Comparison of ENCODE assay signal across 14 mouse cellular contexts in genomic region chr14:58505841-58506240, GRCm38 (mm10).
DNase-seq lines count a peak whose midpoint lies in the region; ATAC-seq and TF ChIP-seq lines count a peak whose summit lies in the region.
"Had no signal": no experiment of that assay in that cellular context is flagged by ENCODE, and none has a peak within 500 bp of the region (broad histone marks: within the 10 kb centered on the region; RNA-seq: fewer than 3 reads in every experiment).

No protein-coding gene starts in this region.

- H3K27me3 ChIP-seq in midbrain, postnatal 0 days (ENCODE audit: insufficient read depth, low read length): no peaks in the 10 kb centered on the region
- H3K27me3 ChIP-seq in midbrain, embryonic 11.5 days (ENCODE audit: control insufficient read depth, insufficient read depth, low read length): no peaks in the 10 kb centered on the region
- H3K27me3 ChIP-seq in intestine, postnatal 0 days (replicated peaks; ENCODE audit: control insufficient read depth, insufficient read depth, low read length): no peaks in the 10 kb centered on the region
- no peaks in the 10 kb centered on the region for H3K27me3 ChIP-seq in limb, embryonic 10.5 days (ENCODE audit: low read depth, poor library complexity, severe bottlenecking)
- H3K27me3 ChIP-seq: CH12.LX had no signal

- H3K4me1 ChIP-seq in midbrain, postnatal 0 days (ENCODE audit: insufficient read depth, low read length): no peaks in the 10 kb centered on the region
- no peaks in the 10 kb centered on the region for H3K4me1 ChIP-seq in midbrain, embryonic 11.5 days (ENCODE audit: control insufficient read depth, insufficient read depth, low read length)
- H3K4me1 ChIP-seq in intestine, postnatal 0 days (replicated peaks; ENCODE audit: control insufficient read depth, insufficient read depth, low read length): no peaks in the 10 kb centered on the region
- H3K4me1 ChIP-seq in limb, embryonic 10.5 days: peaks cover 17% of the 10 kb centered on the region

- no peak overlapping the region for H3K4me2 ChIP-seq in midbrain, postnatal 0 days (ENCODE audit: low read depth, low read length, poor library complexity, severe bottlenecking)
- no peak overlapping the region for H3K4me2 ChIP-seq in midbrain, embryonic 11.5 days
- no peak overlapping the region for H3K4me2 ChIP-seq in intestine, postnatal 0 days (replicated peaks; ENCODE audit: low read depth)
- H3K4me2 ChIP-seq: neural tube, embryonic 15.5 days had no signal

- no peaks in the 10 kb centered on the region for H3K36me3 ChIP-seq in midbrain, postnatal 0 days (ENCODE audit: insufficient read depth, low read length)
- no peaks in the 10 kb centered on the region for H3K36me3 ChIP-seq in midbrain, embryonic 11.5 days (ENCODE audit: control insufficient read depth, insufficient read depth, low read length)
- no peaks in the 10 kb centered on the region for H3K36me3 ChIP-seq in intestine, postnatal 0 days (ENCODE audit: control insufficient read depth, insufficient read depth)
- no peaks in the 10 kb centered on the region for H3K36me3 ChIP-seq in limb, embryonic 10.5 days
- H3K36me3 ChIP-seq: neural tube, embryonic 15.5 days had no signal

- no peak overlapping the region for H3K4me3 ChIP-seq in midbrain, postnatal 0 days (ENCODE audit: low read depth, low read length)
- no peak overlapping the region for H3K4me3 ChIP-seq in midbrain, embryonic 11.5 days (ENCODE audit: low read depth, low read length)
- H3K4me3 ChIP-seq in layer of hippocampus, adult 2 months: no peak overlapping the region
- H3K4me3 ChIP-seq in intestine, postnatal 0 days (ENCODE audit: low read depth, low read length): no peak overlapping the region
- no peak overlapping the region for H3K4me3 ChIP-seq in limb, embryonic 10.5 days
- H3K4me3 ChIP-seq: neural tube, embryonic 15.5 days had no signal

- no peak for TF ChIP-seq CTCF in midbrain, postnatal 0 days (IDR thresholded peaks at IDR 0.05)
- no peak for TF ChIP-seq CTCF in layer of hippocampus, adult 2 months (conservative IDR thresholded peaks at IDR 0.05)
- no peak for TF ChIP-seq CTCF in intestine, postnatal 0 days (IDR thresholded peaks at IDR 0.05; ENCODE audit: low read depth)

- DNase-seq in midbrain, postnatal 0 days (ENCODE audit: low spot score): peak; percentile 26
- DNase-seq in midbrain, embryonic 11.5 days (ENCODE audit: low spot score, missing footprints): no peak
- DNase-seq in cerebellum, adult 8-10 months: peak; percentile 71
- DNase-seq in gastrocnemius, postnatal 14 days: peak; percentile 15
- DNase-seq in layer of hippocampus, adult 2 months (ENCODE audit: low spot score in 2 of 2): no peak
- DNase-seq in limb, embryonic 10.5 days (ENCODE audit: low spot score): no peak
- DNase-seq: midbrain, embryonic 14.5 days; right cerebral cortex, postnatal 25 days; thymus, postnatal 25 days had no signal

- H3K27ac ChIP-seq in midbrain, postnatal 0 days (ENCODE audit: low read depth, low read length): no peak overlapping the region
- no peak overlapping the region for H3K27ac ChIP-seq in midbrain, embryonic 11.5 days (ENCODE audit: low read depth, low read length)
- no peak overlapping the region for H3K27ac ChIP-seq in layer of hippocampus, adult 2 months
- no peak overlapping the region for H3K27ac ChIP-seq in intestine, postnatal 0 days (ENCODE audit: low read depth, low read length)
- H3K27ac ChIP-seq in limb, embryonic 10.5 days: no peak overlapping the region
- H3K27ac ChIP-seq: hindbrain, postnatal 0 days; kidney, postnatal 0 days; neural tube, embryonic 15.5 days had no signal

- intact Hi-C loops in gastrocnemius, postnatal 14 days (cut with DNase I; ENCODE audit: low total_unique reads): no loop called here

- no peaks in the 10 kb centered on the region for H3K9me3 ChIP-seq in midbrain, postnatal 0 days (ENCODE audit: low read length)
- peaks cover 2% of the 10 kb centered on the region; the same call in 1 of the 2 replicates for H3K9me3 ChIP-seq in midbrain, embryonic 11.5 days (ENCODE audit: control insufficient read depth, low read length)
- no peaks in the 10 kb centered on the region for H3K9me3 ChIP-seq in intestine, postnatal 0 days (ENCODE audit: control insufficient read depth)
- H3K9me3 ChIP-seq in limb, embryonic 10.5 days (replicated peaks): no peaks in the 10 kb centered on the region
- H3K9me3 ChIP-seq: neural tube, embryonic 15.5 days had no signal

- H3K9ac ChIP-seq in midbrain, postnatal 0 days (replicated peaks; ENCODE audit: low read length, poor library complexity, severe bottlenecking): no peak overlapping the region
- H3K9ac ChIP-seq in midbrain, embryonic 11.5 days (ENCODE audit: low read length): no peak overlapping the region
- H3K9ac ChIP-seq in intestine, postnatal 0 days (ENCODE audit: low read depth, low read length): no peak overlapping the region
- H3K9ac ChIP-seq: neural tube, embryonic 15.5 days had no signal

- ATAC-seq in midbrain, postnatal 0 days (ENCODE audit: low FRiP score): no peak
- ATAC-seq in midbrain, embryonic 11.5 days (ENCODE audit: low FRiP score): no peak
- no peak for ATAC-seq in intestine, postnatal 0 days
- ATAC-seq: hindbrain, postnatal 0 days had no signal

Comparison
In these comparisons a context has a peak if more than half of its experiments do, and no peak if none do; other contexts are left out.
1. DNase-seq: peak in midbrain, postnatal 0 days (single experiment), cerebellum, adult 8-10 months (single experiment) and gastrocnemius, postnatal 14 days (single experiment); none in midbrain, embryonic 11.5 days (single experiment), layer of hippocampus, adult 2 months (0 of 2) and limb, embryonic 10.5 days (single experiment).